Mouse (Mus musculus) forebrain, embryonic 14.5 days (tissue): ENCODE measurements around the gene Uhrf1bp1l. TPM values are rescaled to one million over a fixed set of nuclear protein-coding genes. Genes with fewer than 3 reads are reported as not detected.

ENCODE experiments used
- ATAC-seq: fragments of 200-750 bp; cut with Nextera tagmentation; 2 replicates; pipeline ENCODE4 v1.8.0; 2017; ENCODE audit warnings: mild to moderate bottlenecking, moderate library complexity
- DNase-seq: peaks from one replicate; pipeline ENCODE4 v3.0.0-alpha.2; 2015; ENCODE audit warnings: low spot score
- H3K27ac ChIP-seq: fragments of 300-500 bp; sonication (generic); 2 replicates; pipeline ENCODE4 v1.5.1; 2014; ENCODE audit warnings: low read depth, mild to moderate bottlenecking, control low read depth, low read length, moderate library complexity
- H3K27me3 ChIP-seq: fragments of 300-500 bp; sonication (generic); replicated peaks from 2 replicates; pipeline ENCODE4 v1.6.1; 2014; ENCODE audit warnings: low read length, control low read depth, mixed read lengths; ENCODE audit not compliant: control insufficient read depth, insufficient read depth
- H3K36me3 ChIP-seq: fragments of 300-500 bp; sonication (generic); 2 replicates; pipeline ENCODE4 v1.6.1; 2014; ENCODE audit warnings: low read length, control low read depth; ENCODE audit not compliant: control insufficient read depth, insufficient read depth
- H3K4me1 ChIP-seq: fragments of 300-500 bp; sonication (generic); 2 replicates; pipeline ENCODE4 v1.6.1; 2014; ENCODE audit warnings: antibody characterized with exemption, low read length, control low read depth; ENCODE audit not compliant: control insufficient read depth, insufficient read depth
- H3K4me2 ChIP-seq: fragments of 300-500 bp; sonication (generic); 2 replicates; pipeline ENCODE4 v1.6.1; 2014; ENCODE audit warnings: mild to moderate bottlenecking, control low read depth, low read length
- H3K4me3 ChIP-seq: fragments of 300-500 bp; sonication (generic); 2 replicates; pipeline ENCODE4 v1.5.1; 2014; ENCODE audit warnings: low read depth, low read length, control low read depth
- H3K9ac ChIP-seq: fragments of 300-500 bp; sonication (generic); 2 replicates; pipeline ENCODE4 v1.6.1; 2014; ENCODE audit warnings: mild to moderate bottlenecking, low read length, control low read depth, moderate library complexity
- H3K9me3 ChIP-seq: fragments of 300-500 bp; sonication (generic); replicated peaks from 2 replicates; pipeline ENCODE4 v1.6.1; 2016; ENCODE audit warnings: low read length, control low read depth, mixed read lengths; ENCODE audit not compliant: control insufficient read depth
- WGBS: fragments of 180-500 bp; shearing (Covaris S2); extraction: QIAGEN DNeasy Blood & Tissue Kit; methylation state at CpG from one replicate; pipeline ENCODE4 v1.1.7; 2014; 5-methylcytosine and 5-hydroxymethylcytosine counted together
- polyA plus RNA-seq: library from polyadenylated mRNA; unstranded; fragments of >200 nt; fragmentation: Nextera tagmentation; extraction: Ambion mirVana; gene quantifications from 2 replicates; pipeline ENCODE4 v1.2.1, GENCODE M21; 2014

The Uhrf1bp1l gene
- polyA plus RNA-seq, 1 experiment from 2014 or later, result 26.8 TPM

GRCm38 (mm10) chr10:89739703-89740102, 5.1 kb upstream of the Uhrf1bp1l start:
- Histone ChIP-seq H3K36me3 (no peaks in the 10 kb centered on the region), H3K4me1 (no peaks in the 10 kb centered on the region), H3K27ac (no peak overlapping the region), H3K4me2 (no peak overlapping the region), H3K4me3 (no peak overlapping the region), H3K9me3 (no peaks in the 10 kb centered on the region), H3K9ac (no peak overlapping the region), H3K27me3 (no peaks in the 10 kb centered on the region)
- DNase-seq (no peak), ATAC-seq (no peak)
- WGBS, result 28% methylated on average over 7 of the region's 7 CpGs

DNA sequence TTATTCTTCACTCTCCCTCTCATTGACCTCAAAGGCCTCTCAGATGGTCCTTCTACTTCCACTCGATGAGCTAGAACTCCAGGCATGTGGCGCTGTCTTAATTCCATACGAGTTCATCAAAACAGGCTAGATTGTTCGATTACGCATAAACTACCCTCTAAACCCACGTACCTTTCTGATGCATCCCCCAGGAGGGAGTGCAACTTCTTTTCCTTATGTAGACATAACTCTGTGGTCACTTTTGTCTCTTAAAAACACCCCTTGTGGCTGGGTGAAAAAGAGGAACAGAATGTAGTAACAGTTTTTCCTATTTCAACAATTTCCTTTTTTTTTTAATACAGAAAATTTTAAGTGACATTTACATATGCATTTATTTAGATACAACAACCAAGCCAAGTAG, 3.8 kb upstream of the Uhrf1bp1l start:
- no peak overlapping the region for H3K4me3 ChIP-seq
- H3K27ac ChIP-seq, result no peak overlapping the region
- no peak overlapping the region for H3K4me2 ChIP-seq
- H3K4me1 ChIP-seq, result no peaks in the 10 kb centered on the region
- ATAC-seq (no peak), DNase-seq (no peak)
- WGBS, result 78% methylated on average over 6 of the region's 6 CpGs
- H3K36me3 ChIP-seq, result no peaks in the 10 kb centered on the region
- no peak overlapping the region for H3K9ac ChIP-seq
- H3K27me3 ChIP-seq, result no peaks in the 10 kb centered on the region
- no peaks in the 10 kb centered on the region for H3K9me3 ChIP-seq

DNA sequence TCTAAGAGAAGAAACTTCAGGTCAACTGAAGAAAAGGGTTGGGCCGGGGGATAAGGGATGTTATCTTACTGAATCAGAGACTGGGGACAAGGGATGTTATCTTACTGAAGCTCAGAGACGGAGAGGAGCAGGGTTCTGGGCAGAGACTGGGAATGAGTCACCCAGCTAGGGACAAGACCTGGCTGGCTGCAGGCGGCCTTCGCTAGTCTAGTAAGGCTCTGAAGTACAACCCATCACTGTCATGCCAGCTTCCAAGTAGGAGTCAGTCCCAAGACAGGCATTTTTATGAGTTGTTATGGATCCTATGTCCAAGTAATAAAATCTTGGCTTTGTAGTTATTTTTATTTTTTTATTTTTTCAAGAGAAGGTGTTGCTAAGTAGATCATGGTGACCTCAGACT, 1.5 kb upstream of the Uhrf1bp1l start:
- ATAC-seq (no peak), DNase-seq (no peak)
- Histone ChIP-seq H3K27me3 (no peaks in the 10 kb centered on the region), H3K4me1 (0 out of 2 replicates have a peak, but pooled peaks cover 3% of the 10 kb centered on the region), H3K27ac (no peak overlapping the region), H3K9me3 (no peaks in the 10 kb centered on the region), H3K9ac (no peak overlapping the region), H3K36me3 (no peaks in the 10 kb centered on the region), H3K4me2 (no peak overlapping the region), H3K4me3 (no peak overlapping the region)
- WGBS, result 96% methylated on average over 4 of the region's 4 CpGs

DNA sequence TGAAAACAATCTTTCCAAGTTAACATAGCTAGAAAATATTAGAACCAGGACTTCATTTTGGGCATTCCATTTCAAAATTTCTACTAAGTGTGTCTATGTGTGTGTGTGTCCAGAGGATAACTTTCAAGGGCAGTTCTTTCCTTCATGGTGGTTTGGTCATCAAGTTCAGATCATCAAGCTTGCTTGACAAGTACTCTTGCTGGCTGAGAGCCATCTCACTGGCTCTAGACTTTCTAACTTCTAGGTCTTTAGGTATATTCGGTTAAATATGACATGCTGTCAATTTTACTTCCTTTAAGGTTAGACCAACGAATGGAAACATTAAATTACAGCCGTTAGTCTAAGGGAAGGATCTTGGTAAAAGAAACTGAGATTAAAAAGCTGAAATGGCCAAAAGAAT, 450 bp upstream of the Uhrf1bp1l start:
- Histone ChIP-seq H3K27ac (no peak overlapping the region), H3K4me1 (0 out of 2 replicates have a peak, but pooled peaks cover 3% of the 10 kb centered on the region), H3K36me3 (no peaks in the 10 kb centered on the region), H3K9me3 (no peaks in the 10 kb centered on the region), H3K27me3 (no peaks in the 10 kb centered on the region), H3K4me3 (peak overlapping the region; percentile 64), H3K9ac (no peak overlapping the region), H3K4me2 (peak overlapping the region; percentile 70)
- DNase-seq, result no peak
- 29% methylated on average over 3 of the region's 3 CpGs for WGBS
- no peak for ATAC-seq

- Histone ChIP-seq H3K4me2 (peak overlapping the region; percentile 70), H3K9me3 (no peaks in the 10 kb centered on the region), H3K9ac (peak overlapping the region; percentile 75), H3K27me3 (no peaks in the 10 kb centered on the region), H3K27ac (peak overlapping the region; percentile 86; the same call in 1 of the 2 replicates), H3K36me3 (no peaks in the 10 kb centered on the region), H3K4me1 (0 out of 2 replicates have a peak, but pooled peaks cover 3% of the 10 kb centered on the region), H3K4me3 (peak overlapping the region; percentile 64)
- no peak for ATAC-seq
- DNase-seq, result no peak
- WGBS, result under 1% methylated on average over 14 of the region's 14 CpGs
Observed at GRCm38 (mm10) chr10:89745666-89746020, 852 bp downstream of the Uhrf1bp1l start.

- DNase-seq (no peak), ATAC-seq (no peak)
- Histone ChIP-seq H3K9ac (no peak overlapping the region), H3K27me3 (no peaks in the 10 kb centered on the region), H3K4me2 (peak overlapping the region; percentile 6; the same call in 1 of the 2 replicates), H3K9me3 (no peaks in the 10 kb centered on the region), H3K36me3 (no peaks in the 10 kb centered on the region), H3K4me3 (no peak overlapping the region), H3K27ac (no peak overlapping the region), H3K4me1 (0 out of 2 replicates have a peak, but pooled peaks cover 3% of the 10 kb centered on the region)
- WGBS, result 80% methylated on average over 3 of the region's 3 CpGs
Observed at GRCm38 (mm10) chr10:89746581-89746980, 1.8 kb downstream of the Uhrf1bp1l start.

DNA sequence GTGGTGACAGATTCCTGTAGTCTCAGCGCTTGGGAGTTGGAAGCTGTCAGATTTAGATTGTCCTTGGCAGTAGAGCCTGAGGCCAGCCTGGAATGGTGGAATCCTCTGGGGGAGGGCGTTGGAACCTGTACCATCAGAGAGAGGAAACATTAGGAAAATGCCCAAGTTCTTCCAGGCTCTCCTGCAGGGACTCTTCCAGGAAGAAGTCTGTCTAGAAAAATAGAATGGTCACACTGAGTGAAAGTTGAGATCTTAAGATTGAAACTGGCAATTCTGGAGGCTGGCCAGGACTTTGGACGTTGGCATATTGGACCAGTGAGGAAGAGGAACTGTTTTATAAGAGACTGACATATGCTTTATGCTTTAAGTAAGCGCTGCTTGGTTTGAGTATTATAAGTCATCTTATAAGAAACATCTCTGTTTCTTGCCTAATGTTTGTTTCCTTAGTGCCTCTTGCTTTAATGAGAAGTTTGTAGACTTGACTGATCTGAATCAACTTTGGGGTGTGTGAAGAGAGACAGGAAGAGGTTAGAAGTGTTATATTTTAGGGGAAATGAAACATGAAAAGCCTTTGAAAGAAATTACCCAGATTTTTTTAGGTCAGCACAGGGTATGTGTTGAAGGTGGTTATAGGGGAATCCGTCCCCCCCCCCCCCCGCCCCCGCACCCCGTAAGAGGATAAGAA, 2.6 kb downstream of the Uhrf1bp1l start:
- Histone ChIP-seq H3K9me3 (no peaks in the 10 kb centered on the region), H3K9ac (no peak overlapping the region), H3K27me3 (no peaks in the 10 kb centered on the region), H3K27ac (no peak overlapping the region), H3K4me3 (no peak overlapping the region), H3K4me1 (0 out of 2 replicates have a peak, but pooled peaks cover 3% of the 10 kb centered on the region), H3K4me2 (no peak overlapping the region), H3K36me3 (no peaks in the 10 kb centered on the region)
- WGBS, result 93% methylated on average over 8 of the region's 8 CpGs
- DNase-seq (no peak), ATAC-seq (no peak)

GRCm38 (mm10) chr10:89747911-89748310, 3.1 kb downstream of the Uhrf1bp1l start:
- no peak overlapping the region for H3K4me2 ChIP-seq
- ATAC-seq (no peak), DNase-seq (no peak)
- no peak overlapping the region for H3K9ac ChIP-seq
- H3K9me3 ChIP-seq, result no peaks in the 10 kb centered on the region
- 94% methylated on average over 1 of the region's 1 CpGs for WGBS
- no peaks in the 10 kb centered on the region for H3K27me3 ChIP-seq
- H3K27ac ChIP-seq, result no peak overlapping the region
- H3K4me3 ChIP-seq, result no peak overlapping the region
- 0 out of 2 replicates have a peak, but pooled peaks cover 3% of the 10 kb centered on the region for H3K4me1 ChIP-seq
- no peaks in the 10 kb centered on the region for H3K36me3 ChIP-seq

GRCm38 (mm10) chr10:89748619-89749018, 3.8 kb downstream of the Uhrf1bp1l start:
- WGBS, result 96% methylated on average over 2 of the region's 2 CpGs
- DNase-seq, result no peak
- 0 out of 2 replicates have a peak, but pooled peaks cover 3% of the 10 kb centered on the region for H3K4me1 ChIP-seq
- no peaks in the 10 kb centered on the region for H3K36me3 ChIP-seq
- no peak overlapping the region for H3K4me2 ChIP-seq
- H3K27me3 ChIP-seq, result no peaks in the 10 kb centered on the region
- H3K4me3 ChIP-seq, result no peak overlapping the region
- H3K9me3 ChIP-seq, result no peaks in the 10 kb centered on the region
- no peak overlapping the region for H3K9ac ChIP-seq
- H3K27ac ChIP-seq, result no peak overlapping the region
- no peak for ATAC-seq
